Mouse (Mus musculus): ENCODE data around the gene Gm20835. TPM values are rescaled to one million over a fixed set of nuclear protein-coding genes. Genes with fewer than 3 reads are reported as not detected.
"Not testable (repeated sequence)": the region's sequence is repeated elsewhere in the genome, so short reads cannot be mapped to it uniquely, and the experiment has no call there.

Gm20835 gene
- not detected in 2 replicates for polyA plus RNA-seq (2015; fragmentation: Nextera tagmentation; extraction: Ambion mirVana)

DNA sequence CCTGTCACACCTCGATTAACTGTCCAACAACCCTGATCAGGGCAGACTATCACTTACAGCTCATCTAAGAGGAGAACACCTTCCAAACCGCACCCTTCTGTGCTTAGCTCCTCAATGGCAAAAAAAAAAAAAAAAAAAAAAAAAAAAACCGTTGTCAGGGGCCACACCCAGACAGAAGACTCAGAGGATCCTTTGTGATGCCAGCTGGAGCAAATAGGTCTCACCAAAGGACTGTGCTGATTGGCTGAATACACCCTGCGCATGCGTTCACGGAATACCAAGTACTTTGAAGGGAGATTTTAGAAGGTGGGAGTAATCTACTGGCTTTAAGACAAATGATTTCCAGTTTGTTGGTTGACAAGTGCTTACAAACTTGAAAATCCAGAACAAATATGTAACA is at the start of gene Gm20835:
TSS of gene Gm20835 (minus strand) at position 101 of the 400 bp plus-strand sequence.
- H3K9me3 ChIP-seq (replicated peaks; ENCODE audit: control insufficient read depth, low read length); H3K4me1 ChIP-seq (ENCODE audit: control insufficient read depth, low read depth, low read length); H3K4me3 ChIP-seq (ENCODE audit: low read depth, low read length); H3K9ac ChIP-seq (ENCODE audit: low read depth, low read length); H3K27ac ChIP-seq (ENCODE audit: low read length); H3K4me2 ChIP-seq (ENCODE audit: low read depth, low read length); H3K27me3 ChIP-seq (ENCODE audit: control insufficient read depth, insufficient read depth, low read depth, low read length); H3K36me3 ChIP-seq (ENCODE audit: control insufficient read depth, insufficient read depth); ATAC-seq (ENCODE audit: low read depth): not testable (repeated sequence)
- no CpG with 5 or more reads among the region's 6 CpGs for WGBS (ENCODE audit: insufficient replicate concordance)
